Mouse (Mus musculus) hindbrain, embryonic 10.5 days (tissue): ENCODE data around the gene Nemf. TPM values are rescaled to one million over a fixed set of nuclear protein-coding genes. Genes with fewer than 3 reads are reported as not detected.

Experiments
- polyA plus RNA-seq: library from polyadenylated mRNA; unstranded; fragments of >200 nt; fragmentation: Nextera tagmentation; extraction: Ambion mirVana; gene quantifications from 2 replicates; pipeline ENCODE4 v1.2.1, GENCODE M21; 2016

Nemf gene
- polyA plus RNA-seq, 1 experiment from 2014 or later = 69.6 TPM

Other genes with a start within 250 kb of the Nemf start
- gene Rps29, start 198.0 kb downstream of the Nemf start, polyA plus RNA-seq = 1,324 and 1,340 TPM in 2 replicates
- gene Lrr1, start 188.4 kb downstream of the Nemf start, polyA plus RNA-seq = 28.3 and 31.8 TPM in 2 replicates
- gene Rpl36al, start 173.1 kb downstream of the Nemf start, polyA plus RNA-seq = 497 and 532 TPM in 2 replicates
- 33.9 and 35.6 TPM in 2 replicates for gene Mgat2, start 173.0 kb downstream of the Nemf start, polyA plus RNA-seq
- gene Gm49383, start 160.1 kb downstream of the Nemf start, polyA plus RNA-seq = 44.2 and 59.3 TPM in 2 replicates
- 16.4 and 17.9 TPM in 2 replicates for gene Dnaaf2, start 158.7 kb downstream of the Nemf start, polyA plus RNA-seq
- 36.4 and 49.5 TPM in 2 replicates for gene Gm49384, start 152.9 kb downstream of the Nemf start, polyA plus RNA-seq
- 23.4 and 30.9 TPM in 2 replicates for gene Pole2, start 129.0 kb downstream of the Nemf start, polyA plus RNA-seq
- 1.9 and 2.5 TPM in 2 replicates for gene Klhdc1, start 116.0 kb downstream of the Nemf start, polyA plus RNA-seq
- gene Klhdc2, start 60.5 kb downstream of the Nemf start, polyA plus RNA-seq = 204 and 207 TPM in 2 replicates
- gene Arf6, start 15.0 kb upstream of the Nemf start, polyA plus RNA-seq = 35.9 and 42.4 TPM in 2 replicates
- gene Gm9887, start 15.3 kb upstream of the Nemf start, polyA plus RNA-seq = 0.96 and 1.9 TPM in 2 replicates
- gene Vcpkmt, start 225.9 kb upstream of the Nemf start, polyA plus RNA-seq = 21.3 and 24.9 TPM in 2 replicates